Mouse (Mus musculus) midbrain, embryonic 10.5 days (tissue): ENCODE measurements around the gene Dmpk. TPM values are rescaled to one million over a fixed set of nuclear protein-coding genes. Genes with fewer than 3 reads are reported as not detected.

Experiments
- DNase-seq: peaks from one replicate; pipeline ENCODE4 v3.0.0-alpha.2; 2017; ENCODE audit warnings: low spot score
- H3K27ac ChIP-seq: fragments of 300-500 bp; sonication (generic); replicated peaks from 2 replicates; pipeline ENCODE4 v1.5.1; 2016; ENCODE audit warnings: mild to moderate bottlenecking
- H3K27me3 ChIP-seq: fragments of 300-500 bp; sonication (generic); 2 replicates; pipeline ENCODE4 v1.6.1; 2016; ENCODE audit warnings: low read depth, mild to moderate bottlenecking; ENCODE audit not compliant: poor library complexity, severe bottlenecking
- H3K36me3 ChIP-seq: fragments of 300-500 bp; sonication (generic); 2 replicates; pipeline ENCODE4 v1.6.1; 2016; ENCODE audit warnings: mild to moderate bottlenecking, moderate library complexity
- H3K4me1 ChIP-seq: fragments of 300-500 bp; sonication (generic); 2 replicates; pipeline ENCODE4 v1.6.1; 2016
- H3K4me3 ChIP-seq: fragments of 300-500 bp; sonication (generic); 2 replicates; pipeline ENCODE4 v1.5.1; 2016; ENCODE audit warnings: mild to moderate bottlenecking, moderate library complexity
- H3K9me3 ChIP-seq: fragments of 300-500 bp; sonication (generic); replicated peaks from 2 replicates; pipeline ENCODE4 v1.6.1; 2016; ENCODE audit warnings: mild to moderate bottlenecking
- WGBS: fragments of 180-500 bp; shearing (Covaris S2); methylation state at CpG from one replicate; pipeline ENCODE4 v1.1.7; 2016; 5-methylcytosine and 5-hydroxymethylcytosine counted together
- polyA plus RNA-seq: library from polyadenylated mRNA; unstranded; fragments of >200 nt; fragmentation: Nextera tagmentation; extraction: Ambion mirVana; gene quantifications from 2 replicates; pipeline ENCODE4 v1.2.1, GENCODE M21; 2016

The Dmpk gene
- 8.2 and 8.8 TPM in 2 replicates for polyA plus RNA-seq

DNA sequence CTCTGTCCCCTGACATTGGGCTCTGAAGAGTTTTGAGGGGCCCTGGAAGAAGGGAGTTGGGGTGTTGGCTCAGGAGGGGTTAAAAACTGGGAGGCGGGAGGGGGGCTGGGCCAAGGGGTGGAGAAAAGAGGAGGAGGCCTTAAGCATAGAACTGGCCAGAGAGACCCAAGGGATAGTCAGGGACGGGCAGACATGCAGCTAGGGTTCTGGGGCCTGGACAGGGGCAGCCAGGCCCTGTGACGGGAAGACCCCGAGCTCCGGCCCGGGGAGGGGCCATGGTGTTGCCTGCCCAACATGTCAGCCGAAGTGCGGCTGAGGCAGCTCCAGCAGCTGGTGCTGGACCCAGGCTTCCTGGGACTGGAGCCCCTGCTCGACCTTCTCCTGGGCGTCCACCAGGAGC, at the start of gene Dmpk:
Gene Dmpk (plus strand): TSS at position 149 of the 400 bp plus-strand sequence.
- H3K27me3 ChIP-seq = peaks cover 22% of the 10 kb centered on the region
- no peak within 1 kb of the TSS for H3K27ac ChIP-seq
- 49% methylated on average over 10 of the region's 10 CpGs for WGBS
- H3K36me3 ChIP-seq = peaks cover 81% of the 10 kb centered on the region
- DNase-seq = no peak
- H3K4me1 ChIP-seq = peaks cover 52% of the 10 kb centered on the region
- H3K4me3 ChIP-seq = peak within 1 kb of the TSS; percentile 14; the same call in 1 of the 2 replicates
- no peaks in the 10 kb centered on the region for H3K9me3 ChIP-seq

DNA sequence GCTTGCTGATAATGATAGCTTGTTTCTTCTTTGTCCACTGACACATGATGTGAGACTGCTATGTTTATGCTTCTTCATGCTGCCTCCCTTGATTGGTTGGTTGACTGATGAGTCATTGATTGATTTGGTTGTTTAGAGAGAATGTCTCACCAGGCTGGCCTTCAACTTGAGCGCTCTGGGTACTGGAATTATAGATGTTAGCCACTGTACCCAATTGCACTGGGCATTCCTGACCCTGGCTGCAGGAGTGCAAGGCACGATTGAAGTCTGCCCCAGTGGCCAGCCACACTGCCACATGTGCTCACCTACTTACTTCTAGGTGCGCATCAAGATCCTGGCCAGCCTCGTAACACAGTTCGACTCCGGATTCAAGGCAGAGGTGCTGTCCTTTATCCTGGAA, 39.0 kb upstream of the Dmpk start:
- WGBS = 99% methylated on average over 6 of the region's 6 CpGs
- no peak for DNase-seq
- peaks cover 99% of the 10 kb centered on the region for H3K36me3 ChIP-seq

DNA sequence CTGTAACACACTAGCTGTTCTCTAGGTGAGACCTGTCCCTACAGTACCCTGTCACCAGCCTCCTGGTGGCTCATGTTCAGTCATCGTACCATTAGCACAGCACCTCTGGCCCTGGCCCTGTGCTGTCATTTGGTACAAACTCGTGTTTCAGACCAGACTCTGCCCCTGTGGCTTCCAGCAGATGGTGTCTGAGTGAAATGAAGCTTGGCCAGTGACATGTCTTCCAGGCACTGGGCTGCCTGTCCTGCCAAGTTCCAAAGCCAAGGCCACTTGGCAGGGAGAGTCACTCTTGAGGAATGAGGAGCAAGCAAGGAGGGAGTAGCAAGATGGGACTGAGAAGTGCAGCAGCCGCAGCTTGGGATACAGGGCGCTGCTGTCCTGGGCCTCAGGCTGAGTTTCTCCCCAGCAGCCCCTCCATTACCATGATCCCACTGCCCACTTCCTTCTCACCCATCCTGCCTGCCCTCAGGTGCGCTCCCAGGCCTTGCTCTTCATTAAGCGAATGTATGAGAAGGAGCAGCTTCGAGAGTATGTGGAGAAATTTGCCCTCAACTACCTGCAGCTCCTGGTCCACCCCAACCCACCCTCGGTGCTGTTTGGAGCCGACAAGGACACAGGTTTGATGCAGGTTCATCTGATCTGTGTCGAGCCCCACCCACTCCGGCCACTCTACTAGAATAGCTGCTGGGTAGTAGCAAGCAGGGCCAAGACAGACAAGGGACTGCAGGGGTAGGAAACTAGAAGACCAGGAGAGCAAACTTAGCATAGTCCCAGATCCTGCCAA, 37.2 kb upstream of the Dmpk start:
- Histone ChIP-seq H3K36me3 (peaks cover 99% of the 10 kb centered on the region), H3K27ac (no peak overlapping the region), H3K4me1 (no peaks in the 10 kb centered on the region), H3K4me3 (no peak overlapping the region), H3K27me3 (no peaks in the 10 kb centered on the region), H3K9me3 (no peaks in the 10 kb centered on the region)
- WGBS = 93% methylated on average over 11 of the region's 11 CpGs
- no peak for DNase-seq

More for the DNA sequence above, 39.0 kb upstream of the Dmpk start:
- Histone ChIP-seq H3K27ac (no peak overlapping the region), H3K9me3 (no peaks in the 10 kb centered on the region), H3K4me1 (no peaks in the 10 kb centered on the region), H3K27me3 (no peaks in the 10 kb centered on the region), H3K4me3 (no peak overlapping the region)

DNA sequence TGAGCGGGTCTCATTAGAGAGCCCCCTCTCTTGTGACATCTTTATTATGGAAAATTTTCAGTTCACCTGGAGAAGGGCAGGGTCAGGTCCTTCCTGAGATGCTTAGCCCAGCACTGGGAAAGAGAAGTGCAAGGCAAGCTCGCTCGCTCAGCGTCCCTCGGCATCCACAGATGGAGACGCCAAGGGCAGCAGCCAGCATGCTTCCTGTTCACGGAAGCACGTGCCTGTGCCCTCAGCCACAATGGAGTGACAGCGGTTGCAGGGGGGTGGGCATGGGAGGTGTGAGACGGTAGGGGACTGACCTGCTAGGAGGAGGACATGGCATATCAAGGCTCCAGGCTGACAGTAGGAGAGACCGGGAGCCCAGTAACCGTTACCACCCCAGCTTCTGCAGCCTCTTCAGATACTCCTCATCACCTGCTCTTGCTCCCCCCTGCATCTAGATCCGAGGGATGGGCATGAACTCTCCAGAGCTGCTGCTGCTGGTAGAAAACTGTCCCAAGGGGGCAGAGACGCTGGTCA, 35.6 kb upstream of the Dmpk start:
- no peaks in the 10 kb centered on the region for H3K4me1 ChIP-seq
- H3K4me3 ChIP-seq = no peak overlapping the region
- no peak overlapping the region for H3K27ac ChIP-seq
- no peaks in the 10 kb centered on the region for H3K9me3 ChIP-seq
- DNase-seq = no peak
- WGBS = 91% methylated on average over 14 of the region's 14 CpGs
- peaks cover 98% of the 10 kb centered on the region for H3K36me3 ChIP-seq
- no peaks in the 10 kb centered on the region for H3K27me3 ChIP-seq

DNA sequence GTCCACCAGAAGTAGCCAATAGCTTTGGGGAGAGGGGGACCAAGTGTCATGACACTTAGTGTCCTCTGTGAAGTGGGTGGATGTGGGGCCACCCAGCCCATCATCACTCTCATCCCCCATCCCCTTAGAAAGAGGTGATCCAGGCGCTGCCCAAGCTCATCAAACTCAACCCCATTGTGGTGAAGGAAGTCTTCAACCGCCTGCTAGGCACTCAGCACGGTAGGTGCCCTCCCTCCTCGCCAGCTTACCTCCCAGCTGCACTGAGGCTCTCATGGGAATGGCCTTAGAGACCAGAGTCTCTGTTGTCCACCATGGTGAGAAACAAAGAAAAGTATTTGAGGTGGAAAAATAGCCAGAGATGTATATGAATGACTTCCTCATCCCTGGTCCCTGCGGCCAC, 34.4 kb upstream of the Dmpk start:
- 91% methylated on average over 5 of the region's 5 CpGs for WGBS
- Histone ChIP-seq H3K4me1 (peaks cover 7% of the 10 kb centered on the region), H3K27ac (no peak overlapping the region), H3K4me3 (no peak overlapping the region), H3K9me3 (no peaks in the 10 kb centered on the region), H3K27me3 (no peaks in the 10 kb centered on the region), H3K36me3 (peaks cover 99% of the 10 kb centered on the region)
- no peak for DNase-seq

DNA sequence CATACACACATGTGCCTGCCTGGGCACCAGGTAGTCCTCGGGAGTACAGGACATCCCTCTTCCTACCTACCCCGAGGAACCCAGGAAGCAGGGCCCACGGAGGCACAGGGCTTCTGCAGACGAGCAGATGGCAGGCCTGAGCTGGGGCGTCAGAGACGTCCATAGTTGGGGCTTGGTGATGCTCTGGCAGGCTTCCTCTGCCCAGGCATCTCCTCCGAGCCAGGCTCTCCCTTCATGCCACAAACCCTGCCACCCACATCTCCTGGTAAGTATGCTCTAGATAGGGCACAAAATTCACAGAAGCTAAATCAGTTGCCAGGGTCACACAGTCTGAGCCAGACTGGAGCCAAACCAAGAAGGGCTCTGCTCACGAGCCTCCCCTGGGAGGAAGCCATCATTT, 33.5 kb upstream of the Dmpk start:
- H3K27me3 ChIP-seq = no peaks in the 10 kb centered on the region
- no peak overlapping the region for H3K27ac ChIP-seq
- 90% methylated on average over 8 of the region's 8 CpGs for WGBS
- DNase-seq = no peak
- H3K36me3 ChIP-seq = peaks cover 98% of the 10 kb centered on the region
- H3K4me1 ChIP-seq = peaks cover 16% of the 10 kb centered on the region
- no peak overlapping the region for H3K4me3 ChIP-seq
- H3K9me3 ChIP-seq = no peaks in the 10 kb centered on the region

DNA sequence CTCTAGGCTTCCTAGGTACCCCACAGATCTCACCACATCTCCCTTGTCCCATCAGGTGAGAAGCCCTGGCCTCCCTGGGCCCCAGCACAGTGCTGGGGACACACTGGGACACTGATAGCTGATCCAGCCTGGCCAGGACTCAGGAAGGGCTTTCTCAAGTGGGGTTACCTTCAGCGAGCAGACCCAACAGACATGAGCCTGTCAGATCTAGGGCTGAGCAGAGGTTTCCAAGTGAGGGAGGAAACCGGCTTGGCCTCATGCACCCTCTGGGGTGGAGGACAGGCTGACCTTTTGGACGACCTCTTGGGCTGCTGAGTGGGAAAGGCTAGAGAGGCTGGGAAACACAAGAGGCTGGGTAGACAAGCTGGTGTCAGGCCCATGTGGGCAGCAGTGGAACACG, 32.5 kb upstream of the Dmpk start:
- no peak overlapping the region for H3K27ac ChIP-seq
- no peaks in the 10 kb centered on the region for H3K27me3 ChIP-seq
- H3K4me1 ChIP-seq = peaks cover 16% of the 10 kb centered on the region
- H3K4me3 ChIP-seq = no peak overlapping the region
- no peaks in the 10 kb centered on the region for H3K9me3 ChIP-seq
- no peak for DNase-seq
- peaks cover 92% of the 10 kb centered on the region for H3K36me3 ChIP-seq
- WGBS = 80% methylated on average over 4 of the region's 4 CpGs

DNA sequence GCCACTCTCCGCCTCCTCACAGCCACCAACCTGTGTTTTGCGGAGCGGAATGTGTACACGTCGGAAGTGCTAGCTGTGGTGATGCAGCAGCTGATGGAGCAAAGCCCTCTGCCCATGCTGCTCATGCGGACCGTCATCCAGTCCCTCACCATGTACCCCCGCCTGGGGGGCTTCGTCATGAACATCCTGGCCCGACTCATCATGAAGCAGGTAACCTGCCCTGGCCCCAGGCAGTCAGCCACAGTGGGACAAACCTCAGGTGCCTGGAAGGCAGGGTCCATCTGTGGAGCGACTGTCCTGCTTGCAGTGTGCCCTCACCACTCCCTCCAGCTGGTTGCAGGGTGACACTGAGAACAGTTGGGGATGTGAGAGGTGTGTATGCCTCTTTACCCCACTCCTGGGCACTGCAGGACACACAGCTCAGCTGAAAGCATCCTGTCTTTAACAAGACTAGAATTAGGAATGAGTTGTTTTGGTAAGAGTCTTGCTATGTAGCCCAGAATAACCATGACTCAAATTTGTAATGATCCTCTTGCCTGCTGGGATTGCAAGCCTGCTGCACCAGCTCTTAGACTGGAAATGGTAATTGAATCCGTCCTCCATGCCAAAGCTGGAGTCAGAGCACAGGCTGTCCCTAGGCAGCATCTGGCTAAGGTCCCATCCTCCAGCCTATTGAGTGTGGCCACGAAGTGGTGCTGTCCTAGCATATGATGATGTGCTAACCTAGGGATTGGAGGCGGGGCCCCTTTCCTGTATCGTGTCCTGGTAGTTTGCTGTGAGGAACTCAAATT, 31.1 kb upstream of the Dmpk start:
- no peaks in the 10 kb centered on the region for H3K27me3 ChIP-seq
- peaks cover 16% of the 10 kb centered on the region for H3K4me1 ChIP-seq
- H3K4me3 ChIP-seq = no peak overlapping the region
- H3K9me3 ChIP-seq = no peaks in the 10 kb centered on the region
- H3K36me3 ChIP-seq = peaks cover 82% of the 10 kb centered on the region
- DNase-seq = no peak
- H3K27ac ChIP-seq = no peak overlapping the region
- 89% methylated on average over 15 of the region's 15 CpGs for WGBS

DNA sequence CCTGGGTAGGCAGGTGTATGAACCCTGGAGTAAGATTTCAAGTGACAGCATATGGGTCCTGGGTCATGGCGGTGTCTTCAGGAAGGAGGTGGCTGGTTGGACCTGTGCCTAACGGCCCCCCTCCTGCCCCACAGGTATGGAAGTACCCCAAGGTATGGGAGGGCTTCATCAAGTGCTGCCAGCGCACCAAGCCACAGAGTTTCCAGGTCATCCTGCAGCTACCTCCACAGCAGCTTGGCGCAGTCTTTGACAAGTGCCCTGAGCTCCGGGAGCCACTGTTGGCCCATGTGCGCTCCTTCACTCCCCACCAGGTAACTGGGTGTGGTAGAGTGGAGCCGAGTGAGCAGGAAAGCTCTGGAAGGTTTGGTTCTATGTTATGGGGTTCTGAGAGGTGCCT, 30.5 kb upstream of the Dmpk start:
- peaks cover 16% of the 10 kb centered on the region for H3K4me1 ChIP-seq
- H3K4me3 ChIP-seq = no peak overlapping the region
- no peaks in the 10 kb centered on the region for H3K27me3 ChIP-seq
- no peak overlapping the region for H3K27ac ChIP-seq
- WGBS = 90% methylated on average over 7 of the region's 7 CpGs
- H3K36me3 ChIP-seq = peaks cover 76% of the 10 kb centered on the region
- no peak for DNase-seq
- no peaks in the 10 kb centered on the region for H3K9me3 ChIP-seq

DNA sequence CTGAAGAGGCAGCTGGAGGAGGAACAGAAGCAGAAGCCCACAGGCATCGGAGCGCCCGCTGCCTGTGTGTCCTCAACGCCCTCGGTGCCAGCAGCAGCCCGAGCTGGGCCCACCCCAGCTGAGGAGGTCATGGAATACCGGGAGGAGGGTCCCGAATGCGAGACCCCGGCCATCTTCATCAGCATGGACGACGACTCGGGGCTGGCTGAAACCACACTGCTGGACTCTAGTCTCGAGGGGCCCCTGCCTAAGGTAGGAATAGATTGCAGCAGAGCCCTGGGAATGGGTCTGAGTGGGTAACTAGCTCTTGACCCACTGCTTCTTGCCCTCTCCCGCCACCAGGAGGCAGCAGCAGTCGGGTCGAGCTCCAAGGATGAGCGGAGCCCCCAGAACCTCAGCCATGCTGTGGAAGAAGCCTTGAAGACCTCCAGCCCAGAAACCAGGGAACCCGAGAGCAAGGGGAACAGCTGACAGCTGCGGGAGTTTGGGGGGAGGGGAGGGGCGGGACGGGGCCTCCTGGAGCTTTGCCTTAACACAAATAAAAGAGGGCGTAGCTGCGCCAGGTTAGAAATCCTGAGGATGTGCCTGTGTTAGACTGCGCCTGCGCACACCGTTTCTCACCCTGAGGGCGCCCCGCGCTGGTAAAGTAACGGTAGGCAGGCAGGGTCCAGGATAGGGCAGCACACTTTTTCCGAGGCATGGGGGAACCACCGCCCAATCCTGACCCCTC, 29.4 kb upstream of the Dmpk start, which contains the start of gene Rsph6a:
Gene Rsph6a (plus strand): TSS at position 644 of the 730 bp plus-strand sequence.
- DNase-seq = peak; percentile 81
- Histone ChIP-seq H3K4me3 (peak within 1 kb of the TSS; percentile 45), H3K27me3 (no peaks in the 10 kb centered on the region), H3K9me3 (no peaks in the 10 kb centered on the region), H3K4me1 (peaks cover 16% of the 10 kb centered on the region), H3K36me3 (peaks cover 66% of the 10 kb centered on the region), H3K27ac (peak within 1 kb of the TSS; percentile 61)
- 26% methylated on average over 33 of the region's 33 CpGs for WGBS

DNA sequence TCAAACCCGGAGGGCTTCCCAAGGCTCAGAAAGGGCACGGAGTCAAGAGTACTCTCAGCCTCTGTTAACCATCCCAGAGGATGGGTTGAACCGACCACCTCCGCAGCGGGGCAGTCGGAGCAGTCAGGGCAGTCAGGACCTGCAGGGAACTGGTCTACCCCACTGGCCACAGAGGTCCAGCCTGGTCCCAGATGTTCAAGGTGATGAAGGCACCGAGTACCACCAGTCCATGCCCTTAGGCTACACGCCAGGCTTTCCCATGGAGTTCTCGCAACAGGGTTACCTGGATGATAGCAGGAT, 28.9 kb upstream of the Dmpk start:
- Histone ChIP-seq H3K4me1 (peaks cover 16% of the 10 kb centered on the region), H3K27ac (peak overlapping the region; percentile 61), H3K36me3 (peaks cover 61% of the 10 kb centered on the region), H3K4me3 (peak overlapping the region; percentile 45), H3K27me3 (no peaks in the 10 kb centered on the region), H3K9me3 (no peaks in the 10 kb centered on the region)
- no peak for DNase-seq
- 62% methylated on average over 9 of the region's 9 CpGs for WGBS

DNA sequence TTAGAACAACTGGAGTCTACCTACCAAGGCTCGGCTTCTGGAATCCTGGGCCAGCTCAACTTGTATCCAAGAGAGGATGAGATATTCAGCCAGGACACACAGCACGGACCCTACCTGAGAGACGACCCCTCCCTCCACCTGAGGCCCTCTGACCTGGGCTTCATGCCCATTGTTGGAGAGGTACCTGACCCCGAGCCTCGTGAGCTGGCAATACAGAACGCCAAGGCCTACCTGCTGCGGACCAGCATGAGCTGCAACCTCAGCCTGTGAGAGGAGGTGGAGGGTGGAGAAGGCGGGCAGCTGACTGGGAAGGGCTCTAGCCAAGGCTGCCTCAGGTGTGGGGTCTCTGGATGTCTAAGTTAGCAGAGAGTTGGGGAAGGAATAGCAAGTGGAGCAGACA, 28.5 kb upstream of the Dmpk start:
- H3K36me3 ChIP-seq = peaks cover 57% of the 10 kb centered on the region
- no peak for DNase-seq
- H3K4me3 ChIP-seq = no peak overlapping the region
- peaks cover 16% of the 10 kb centered on the region for H3K4me1 ChIP-seq
- no peaks in the 10 kb centered on the region for H3K27me3 ChIP-seq
- WGBS = 90% methylated on average over 8 of the region's 8 CpGs
- no peak overlapping the region for H3K27ac ChIP-seq
- H3K9me3 ChIP-seq = no peaks in the 10 kb centered on the region
